Mouse (Mus musculus) erythroblast, adult 5-6 weeks (primary cell): ENCODE measurements around the gene Polr1b. TPM values are rescaled to one million over a fixed set of nuclear protein-coding genes. Genes with fewer than 3 reads are reported as not detected.
A peak's percentile ranks its signal among the peaks of the same experiment; 100 is the strongest.

Source experiments
- ATAC-seq: replicated peaks from 2 replicates; pipeline ENCODE4 v1.8.0; 2016; ENCODE audit warnings: moderate number of reproducible peaks, mild to moderate bottlenecking, moderate TSS enrichment, inconsistent platforms; ENCODE audit not compliant: poor library complexity, low FRiP score, severe bottlenecking
- total RNA-seq, 2 experiments: library from RNA; stranded (forward) in 1 of 2; stranded (reverse) in 1 of 2; fragments of 150-400 nt in 1 of 2; fragments of 200-764, 138-1000 nt in 1 of 2; gene quantifications; 2 replicates each; pipeline versions ENCODE4 v1.2.3 to v1.2.4; 2015 to 2017; ENCODE audit warnings: low replicate concordance in 2 of 2

The Polr1b gene
- total RNA-seq (2015; ENCODE audit: low replicate concordance) = 1.0 and 4.4 TPM in 2 replicates
- 4.9 and 5.3 TPM in 2 replicates for total RNA-seq (2017; ENCODE audit: low replicate concordance)

GRCm38 (mm10) chr2:129100784-129101310, at the start of gene Polr1b:
Gene Polr1b (plus strand): TSS chr2:129100995.
- ATAC-seq = peak; percentile 99

GRCm38 (mm10) chr2:129052451-129052983, 48.3 kb upstream of the Polr1b start:
- ATAC-seq = no peak

GRCm38 (mm10) chr2:129055741-129056140, 45.1 kb upstream of the Polr1b start:
- no peak for ATAC-seq

GRCm38 (mm10) chr2:129056597-129056996, 44.2 kb upstream of the Polr1b start:
- ATAC-seq = 0 out of 2 replicates have a peak, but pooled peaks have one; percentile 41

GRCm38 (mm10) chr2:129057256-129057655, 43.5 kb upstream of the Polr1b start:
- ATAC-seq = no peak

- ATAC-seq = no peak
These were observed 42.9 kb upstream of the Polr1b start for GRCm38 (mm10) chr2:129057920-129058361.

- no peak for ATAC-seq
These were observed 39.2 kb upstream of the Polr1b start for GRCm38 (mm10) chr2:129061456-129062059.

GRCm38 (mm10) chr2:129065437-129066282, 35.1 kb upstream of the Polr1b start, which contains the start of gene Ttl:
Gene Ttl (plus strand): TSS chr2:129065942.
- ATAC-seq = 0 out of 2 replicates have a peak, but pooled peaks have one; percentile 56

- ATAC-seq = 0 out of 2 replicates have a peak, but pooled peaks have one; percentile 42
These were observed 34.5 kb upstream of the Polr1b start for GRCm38 (mm10) chr2:129066326-129066725.

- ATAC-seq = no peak
These were observed 30.5 kb upstream of the Polr1b start for GRCm38 (mm10) chr2:129070296-129070695.

- 0 out of 2 replicates have a peak, but pooled peaks have one; percentile 52 for ATAC-seq
These were observed 22.5 kb upstream of the Polr1b start for GRCm38 (mm10) chr2:129078313-129078712.

GRCm38 (mm10) chr2:129079194-129079593, 21.6 kb upstream of the Polr1b start:
- ATAC-seq = no peak

GRCm38 (mm10) chr2:129081097-129081496, 19.7 kb upstream of the Polr1b start:
- no peak for ATAC-seq

- ATAC-seq = no peak
These were observed 17.3 kb upstream of the Polr1b start for GRCm38 (mm10) chr2:129083514-129083913.

- peak; percentile 68; the same call in 1 of the 2 replicates for ATAC-seq
These were observed 15.8 kb upstream of the Polr1b start for GRCm38 (mm10) chr2:129084959-129085358.

- no peak for ATAC-seq
These were observed 13.3 kb upstream of the Polr1b start for GRCm38 (mm10) chr2:129087520-129087919.

- no peak for ATAC-seq
These were observed 10.4 kb upstream of the Polr1b start for GRCm38 (mm10) chr2:129090370-129090769.

GRCm38 (mm10) chr2:129092810-129093209, 8.0 kb upstream of the Polr1b start:
- no peak for ATAC-seq

- ATAC-seq = no peak
These were observed 6.7 kb upstream of the Polr1b start for GRCm38 (mm10) chr2:129093926-129094724.
